Mouse (Mus musculus): ENCODE measurements around the gene Crybg3. TPM values are rescaled to one million over a fixed set of nuclear protein-coding genes. Genes with fewer than 3 reads are reported as not detected.
"Not testable (repeated sequence)": the region's sequence is repeated elsewhere in the genome, so short reads cannot be mapped to it uniquely, and the experiment has no call there.

The Crybg3 gene
- polyA plus RNA-seq, 1 experiment from 2014 or later = 5.5 TPM

- Histone ChIP-seq H3K4me1 (replicated peaks) (no peaks in the 10 kb centered on the region), H3K27ac (peak within 1 kb of the TSS; percentile 66), H3K4me3 (replicated peaks) (peak within 1 kb of the TSS; percentile 73), H3K27me3 (replicated peaks) (no peaks in the 10 kb centered on the region), H3K36me3 (no peaks in the 10 kb centered on the region; the same call in 1 of the 2 replicates), H3K4me2 (replicated peaks) (peak within 1 kb of the TSS; percentile 71), H3K9me3 (no peaks in the 10 kb centered on the region), H3K9ac (peak within 1 kb of the TSS; percentile 69)
- ATAC-seq = peak; percentile 97
- 1% methylated on average over 55 of the region's 56 CpGs for WGBS
These were observed 129.0 kb downstream of the Crybg3 start, which contains the start of gene Riox2 for GRCm38 (mm10) chr16:59471637-59472278. Gene Riox2 (plus strand): TSS chr16:59471775.

- no peak for ATAC-seq
- Histone ChIP-seq H3K9ac (no peak overlapping the region), H3K27ac (no peak overlapping the region), H3K4me3 (replicated peaks) (no peak overlapping the region), H3K9me3 (no peaks in the 10 kb centered on the region), H3K27me3 (replicated peaks) (no peaks in the 10 kb centered on the region), H3K36me3 (no peaks in the 10 kb centered on the region), H3K4me1 (replicated peaks) (no peaks in the 10 kb centered on the region), H3K4me2 (replicated peaks) (no peak overlapping the region)
- WGBS = 79% methylated on average over 1 of the region's 1 CpGs
These were observed 130.9 kb downstream of the Crybg3 start for GRCm38 (mm10) chr16:59469846-59470245.

GRCm38 (mm10) chr16:59463973-59464372 is 136.8 kb downstream of the Crybg3 start:
- no peaks in the 10 kb centered on the region for H3K9me3 ChIP-seq
- ATAC-seq = no peak
- H3K4me3 ChIP-seq (replicated peaks) = no peak overlapping the region
- H3K27me3 ChIP-seq (replicated peaks) = no peaks in the 10 kb centered on the region
- 83% methylated on average over 6 of the region's 6 CpGs for WGBS
- H3K4me1 ChIP-seq (replicated peaks) = no peaks in the 10 kb centered on the region
- H3K4me2 ChIP-seq (replicated peaks) = no peak overlapping the region
- no peak overlapping the region for H3K27ac ChIP-seq
- no peaks in the 10 kb centered on the region for H3K36me3 ChIP-seq
- no peak overlapping the region for H3K9ac ChIP-seq

GRCm38 (mm10) chr16:59463567-59463966 is 137.2 kb downstream of the Crybg3 start:
- Histone ChIP-seq H3K9me3 (no peaks in the 10 kb centered on the region), H3K27ac (no peak overlapping the region), H3K4me2 (replicated peaks) (no peak overlapping the region), H3K27me3 (replicated peaks) (no peaks in the 10 kb centered on the region), H3K36me3 (no peaks in the 10 kb centered on the region), H3K9ac (no peak overlapping the region), H3K4me1 (replicated peaks) (no peaks in the 10 kb centered on the region), H3K4me3 (replicated peaks) (no peak overlapping the region)
- WGBS = 74% methylated on average over 4 of the region's 4 CpGs
- no peak for ATAC-seq

GRCm38 (mm10) chr16:59459259-59459861 is 141.4 kb downstream of the Crybg3 start:
- H3K27me3 ChIP-seq (replicated peaks); H3K4me1 ChIP-seq (replicated peaks); H3K9ac ChIP-seq; H3K9me3 ChIP-seq; H3K4me2 ChIP-seq (replicated peaks); ATAC-seq; H3K27ac ChIP-seq; H3K36me3 ChIP-seq; H3K4me3 ChIP-seq (replicated peaks): not testable (repeated sequence)
- WGBS = 82% methylated on average over 5 of the region's 5 CpGs

GRCm38 (mm10) chr16:59451813-59452212 is 149.0 kb downstream of the Crybg3 start:
- no peak for ATAC-seq
- Histone ChIP-seq H3K27ac (no peak overlapping the region), H3K4me3 (replicated peaks) (no peak overlapping the region), H3K9ac (no peak overlapping the region), H3K4me1 (replicated peaks) (no peaks in the 10 kb centered on the region), H3K4me2 (replicated peaks) (no peak overlapping the region), H3K27me3 (replicated peaks) (no peaks in the 10 kb centered on the region), H3K36me3 (no peaks in the 10 kb centered on the region), H3K9me3 (no peaks in the 10 kb centered on the region)
- WGBS = 86% methylated on average over 5 of the region's 5 CpGs

GRCm38 (mm10) chr16:59449092-59449491 is 151.7 kb downstream of the Crybg3 start:
- H3K9me3 ChIP-seq = no peaks in the 10 kb centered on the region
- H3K4me2 ChIP-seq (replicated peaks) = no peak overlapping the region
- H3K36me3 ChIP-seq = no peaks in the 10 kb centered on the region
- no peak overlapping the region for H3K4me3 ChIP-seq (replicated peaks)
- no peaks in the 10 kb centered on the region for H3K4me1 ChIP-seq (replicated peaks)
- no peaks in the 10 kb centered on the region for H3K27me3 ChIP-seq (replicated peaks)
- H3K27ac ChIP-seq = no peak overlapping the region
- ATAC-seq = no peak
- no peak overlapping the region for H3K9ac ChIP-seq

GRCm38 (mm10) chr16:59448181-59448580 is 152.6 kb downstream of the Crybg3 start:
- H3K4me3 ChIP-seq (replicated peaks) = no peak overlapping the region
- WGBS = 90% methylated on average over 1 of the region's 1 CpGs
- no peaks in the 10 kb centered on the region for H3K36me3 ChIP-seq
- H3K9me3 ChIP-seq = no peaks in the 10 kb centered on the region
- H3K9ac ChIP-seq = no peak overlapping the region
- H3K4me1 ChIP-seq (replicated peaks) = no peaks in the 10 kb centered on the region
- no peak overlapping the region for H3K27ac ChIP-seq
- no peak overlapping the region for H3K4me2 ChIP-seq (replicated peaks)
- H3K27me3 ChIP-seq (replicated peaks) = no peaks in the 10 kb centered on the region
- ATAC-seq = no peak

GRCm38 (mm10) chr16:59444880-59445559 is 155.8 kb downstream of the Crybg3 start:
- no peak for ATAC-seq
- Histone ChIP-seq H3K36me3 (no peaks in the 10 kb centered on the region), H3K9me3 (no peaks in the 10 kb centered on the region), H3K27me3 (replicated peaks) (no peaks in the 10 kb centered on the region), H3K4me3 (replicated peaks) (no peak overlapping the region), H3K9ac (no peak overlapping the region), H3K4me2 (replicated peaks) (no peak overlapping the region), H3K27ac (no peak overlapping the region), H3K4me1 (replicated peaks) (no peaks in the 10 kb centered on the region)
- 81% methylated on average over 7 of the region's 7 CpGs for WGBS

Other genes with a start within 250 kb of the Crybg3 start
- not detected in 2 replicates for gene Olfr209, start 237.0 kb downstream of the Crybg3 start, polyA plus RNA-seq (2015; fragmentation: Nextera tagmentation; extraction: Ambion mirVana)
- gene Gabrr3, start 193.6 kb downstream of the Crybg3 start, polyA plus RNA-seq (2015; fragmentation: Nextera tagmentation; extraction: Ambion mirVana) = 0.03 TPM in 1 of 2 replicates, not detected in the other
- 34.1 and 35.8 TPM in 2 replicates for gene Riox2, start 129.2 kb downstream of the Crybg3 start, polyA plus RNA-seq (2015; fragmentation: Nextera tagmentation; extraction: Ambion mirVana)
- 18.0 and 22.2 TPM in 2 replicates for gene Arl6, start 38.4 kb upstream of the Crybg3 start, polyA plus RNA-seq (2015; fragmentation: Nextera tagmentation; extraction: Ambion mirVana)